Mouse (Mus musculus): ENCODE measurements around the gene Nbeal1.

GRCm38 (mm10) chr1:60179376-60179775, 1.0 kb upstream of the Nbeal1 start:
- no peak for TF ChIP-seq CTCF (IDR thresholded peaks at IDR 0.05; ENCODE audit: borderline replicate concordance, control insufficient read depth, extremely low read depth, insufficient read depth, low read length, poor library complexity)
- no peak for TF ChIP-seq POLR2A (IDR thresholded peaks at IDR 0.05; ENCODE audit: control insufficient read depth, extremely low read depth, insufficient read depth, low read length, poor library complexity)
